Mouse (Mus musculus) frontal cortex, adult 2 months (tissue): ENCODE results near the gene Cnot11. TPM values are rescaled to one million over a fixed set of nuclear protein-coding genes. Genes with fewer than 3 reads are reported as not detected.
"Not testable (repeated sequence)": the region's sequence is repeated elsewhere in the genome, so short reads cannot be mapped to it uniquely, and the experiment has no call there.

ENCODE experiments used
- DNase-seq, 2 experiments: peaks; one replicate each; pipeline ENCODE4 v3.0.0; 2022; ENCODE audit warnings: low spot score in 1 of 2; ENCODE audit errors: extremely low spot score in 1 of 2
- polyA plus RNA-seq: library from polyadenylated mRNA; depleted of rRNA; stranded (reverse); fragments of >200 nt; gene quantifications from 2 replicates; pipeline ENCODE4 v1.2.3, GENCODE M21; 2012; rRNA removed

Cnot11 gene
- polyA plus RNA-seq, 1 experiment: 19.4 TPM

DNA sequence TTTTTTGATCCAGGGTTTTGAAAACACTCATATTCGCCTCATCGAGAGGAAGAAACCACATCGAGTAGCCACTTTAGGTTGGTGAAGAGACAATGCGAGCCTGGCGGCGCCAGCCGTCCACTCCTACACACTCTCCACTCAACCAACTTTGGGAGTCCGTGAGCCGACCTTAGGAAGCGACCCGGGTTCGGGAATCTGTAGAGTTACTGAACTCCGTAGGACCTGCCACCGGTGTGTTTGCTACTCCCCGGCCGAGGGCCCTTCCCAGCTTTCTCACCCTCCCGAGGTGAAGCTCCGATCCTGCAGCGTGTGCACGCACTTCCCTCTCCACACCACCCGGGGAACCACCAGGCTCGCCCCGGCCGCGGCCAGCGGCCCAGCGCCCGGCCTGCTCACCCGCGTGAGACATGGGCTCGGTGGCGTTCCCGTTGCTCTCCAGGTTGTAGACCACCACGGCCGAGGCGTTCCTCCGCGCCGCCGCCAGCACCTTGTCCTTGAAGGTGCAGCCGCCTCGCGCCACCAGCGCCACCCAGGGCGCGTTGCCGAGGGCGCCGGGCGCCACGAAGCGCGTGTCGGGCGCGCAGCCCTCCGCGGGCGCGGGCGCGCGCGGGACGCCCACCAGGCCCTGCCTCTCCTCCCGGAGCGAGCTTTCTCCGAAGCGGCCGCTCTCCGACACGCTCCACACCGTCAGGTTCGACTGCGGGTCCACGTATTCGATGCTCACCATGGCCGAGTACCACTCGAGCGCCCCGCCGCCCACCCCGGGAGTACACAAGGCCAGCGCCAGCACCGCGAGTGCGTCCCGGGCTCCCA, 41.8 kb downstream of the Cnot11 start:
- peak in 1 of 2 experiments; percentile 61 for DNase-seq

DNA sequence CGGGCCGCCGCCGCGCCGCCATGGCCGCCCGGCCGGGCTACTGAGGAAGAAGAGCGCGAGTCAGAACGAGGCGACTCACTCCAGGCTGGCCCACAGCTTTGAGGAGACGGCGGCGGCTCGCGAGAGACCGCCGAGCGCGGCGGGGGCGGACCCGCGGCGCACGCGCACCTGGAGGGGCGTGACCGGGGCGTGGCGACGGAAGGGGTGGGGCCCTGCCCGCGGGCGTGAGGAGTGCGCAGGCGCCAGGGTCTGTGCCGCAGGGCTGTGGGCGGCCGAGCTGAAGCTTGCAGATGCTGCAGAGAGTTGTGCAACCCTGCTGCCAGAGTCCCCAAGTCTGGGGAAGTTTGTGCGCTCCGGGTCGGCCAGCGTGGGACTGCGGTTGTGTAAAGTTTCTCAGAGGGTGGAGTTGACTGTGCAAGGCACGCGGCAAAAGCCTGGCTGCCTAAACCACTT, 42.5 kb downstream of the Cnot11 start, which contains the start of gene Rnf149:
Gene Rnf149 (minus strand): TSS at position 153 of the 453 bp plus-strand sequence.
- peak; percentile 91 to 97 for DNase-seq

- DNase-seq: no peak
These were observed 43.7 kb downstream of the Cnot11 start for GRCm38 (mm10) chr1:39578446-39578845.

- DNase-seq: no peak
These were observed 44.3 kb downstream of the Cnot11 start for GRCm38 (mm10) chr1:39579139-39579538.

- DNase-seq: no peak
These were observed 46.4 kb downstream of the Cnot11 start for GRCm38 (mm10) chr1:39581215-39581614.

- DNase-seq: no peak
These were observed 48.4 kb downstream of the Cnot11 start for GRCm38 (mm10) chr1:39583173-39583572.

- no peak for DNase-seq
These were observed 50.6 kb downstream of the Cnot11 start for GRCm38 (mm10) chr1:39585416-39585815.

GRCm38 (mm10) chr1:39590193-39590592, 55.4 kb downstream of the Cnot11 start:
- DNase-seq: no peak

GRCm38 (mm10) chr1:39591557-39591956, 56.8 kb downstream of the Cnot11 start:
- not testable (repeated sequence) for DNase-seq

DNA sequence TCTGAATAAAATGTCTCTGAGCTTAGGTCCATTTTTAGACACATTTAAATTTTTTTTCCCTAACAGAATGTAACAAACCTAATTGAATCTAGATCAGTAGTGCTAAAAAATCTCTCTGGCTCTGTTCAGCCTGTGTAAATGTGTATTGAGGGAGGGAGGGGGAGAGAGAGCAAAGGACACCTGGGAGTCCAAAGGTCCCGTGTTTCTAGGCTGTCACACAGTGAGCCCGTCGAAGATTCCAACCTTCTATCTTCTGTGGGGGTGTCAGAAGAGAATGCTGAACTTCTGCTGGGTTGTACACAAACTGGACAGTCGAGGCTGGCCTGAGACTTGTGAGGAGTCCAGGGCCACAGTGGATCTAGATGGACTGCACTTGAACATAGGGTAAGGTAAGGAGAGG, 57.3 kb downstream of the Cnot11 start:
- no peak for DNase-seq

- no peak for DNase-seq
These were observed 59.0 kb downstream of the Cnot11 start for GRCm38 (mm10) chr1:39593836-39594235.

Other genes with a start within 250 kb of the Cnot11 start
- gene Rpl31, start 167.2 kb upstream of the Cnot11 start, polyA plus RNA-seq: 751 and 916 TPM in 2 replicates
- gene Tbc1d8, start 56.2 kb upstream of the Cnot11 start, polyA plus RNA-seq: 20.7 and 20.9 TPM in 2 replicates
- gene Rnf149, start 42.4 kb downstream of the Cnot11 start, polyA plus RNA-seq: 25.7 and 29.3 TPM in 2 replicates
- 26.1 and 29.5 TPM in 2 replicates for gene Creg2, start 116.5 kb downstream of the Cnot11 start, polyA plus RNA-seq
- 0.26 and 0.48 TPM in 2 replicates for gene Rfx8, start 186.0 kb downstream of the Cnot11 start, polyA plus RNA-seq